Mouse (Mus musculus): ENCODE results near the gene Fam133b. TPM values are rescaled to one million over a fixed set of nuclear protein-coding genes. Genes with fewer than 3 reads are reported as not detected.
A peak's percentile ranks its signal among the peaks of the same experiment; 100 is the strongest.
"Not testable (repeated sequence)": the region's sequence is repeated elsewhere in the genome, so short reads cannot be mapped to it uniquely, and the experiment has no call there.

Fam133b gene
- total RNA-seq, 2 experiments from 2014 or later = 98.5 to 105 TPM

DNA sequence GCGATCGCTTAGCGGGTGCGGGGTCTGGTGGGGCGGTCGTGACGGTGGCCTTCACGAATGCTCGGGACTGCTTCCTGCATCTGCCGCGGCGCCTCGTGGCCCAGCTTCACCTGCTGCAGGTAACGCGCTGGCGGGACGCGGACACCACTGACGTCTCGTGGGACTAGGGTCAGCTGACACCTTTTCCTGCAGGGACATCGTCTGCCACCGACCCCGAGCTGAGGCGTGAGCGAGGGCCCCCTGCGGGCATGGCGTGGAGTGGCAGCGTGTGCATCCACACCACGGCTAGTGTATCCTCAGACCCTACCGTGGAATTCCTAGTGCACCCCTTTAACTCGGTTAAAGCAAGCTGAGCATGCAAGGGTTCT lies 52.8 kb downstream of the Fam133b start, which contains the start of gene Rbm48:
Gene Rbm48 (minus strand): TSS at position 187 of the 368 bp plus-strand sequence.
- ATAC-seq (replicated peaks; ENCODE audit: poor library complexity) = peak; percentile 87

DNA sequence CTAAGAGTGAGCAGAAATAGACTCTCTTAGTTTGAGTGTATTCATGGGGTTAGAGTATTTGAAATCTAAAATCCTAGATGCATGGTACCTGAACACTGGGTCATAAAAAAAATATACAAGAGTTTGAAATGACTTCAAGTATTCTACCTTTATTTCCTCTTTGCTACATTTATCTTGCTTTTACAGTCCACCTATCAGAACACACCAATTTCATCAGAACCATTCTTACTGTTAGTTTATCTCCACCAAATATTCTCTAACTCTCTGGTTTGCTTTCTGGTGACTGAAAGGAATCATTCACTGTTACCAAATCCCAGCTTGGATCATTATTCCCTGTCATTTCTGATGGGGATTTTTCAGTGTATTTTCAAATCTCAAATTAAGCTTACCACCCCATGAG lies 53.5 kb downstream of the Fam133b start:
- ATAC-seq (replicated peaks; ENCODE audit: poor library complexity) = no peak

DNA sequence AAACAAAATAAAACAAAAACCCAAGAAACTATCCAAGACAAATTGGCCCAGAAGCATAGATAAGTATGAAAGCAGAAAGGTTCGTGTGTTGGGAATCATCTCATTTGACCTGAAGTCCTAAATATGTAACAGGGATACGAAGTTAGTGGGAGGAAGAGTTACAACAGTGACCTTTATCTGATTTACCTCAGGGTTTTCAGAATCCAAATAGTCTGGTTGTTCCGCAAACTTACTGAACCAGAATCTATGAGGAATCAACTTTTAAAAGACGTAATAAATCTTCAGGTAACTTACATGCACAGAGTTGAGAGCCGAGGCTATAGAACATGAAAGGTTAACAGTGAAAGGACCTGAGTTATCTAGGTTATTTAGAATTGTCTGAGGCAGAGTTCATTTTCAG lies 55.1 kb downstream of the Fam133b start:
- no peak for ATAC-seq (replicated peaks; ENCODE audit: poor library complexity)

DNA sequence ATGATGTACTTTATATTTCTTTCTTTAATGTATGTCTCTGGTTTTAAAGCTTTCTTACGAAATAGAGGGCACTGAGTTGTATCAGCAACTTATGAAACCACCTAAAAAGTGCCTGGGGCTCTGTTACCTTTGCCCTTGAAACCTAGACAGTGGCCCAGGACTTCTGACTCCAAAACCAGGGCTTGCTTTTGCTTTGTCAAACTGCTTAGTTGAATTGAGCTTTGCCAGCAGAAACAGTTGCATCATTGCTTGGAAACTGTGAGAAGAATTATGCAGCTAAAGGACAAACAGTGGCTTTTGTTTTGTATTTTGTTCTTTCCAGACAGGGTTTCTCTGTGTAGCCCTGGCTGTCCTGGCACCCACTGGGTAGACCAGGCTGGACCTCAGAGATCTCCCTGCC lies 56.7 kb downstream of the Fam133b start:
- no peak for ATAC-seq (replicated peaks; ENCODE audit: poor library complexity)

DNA sequence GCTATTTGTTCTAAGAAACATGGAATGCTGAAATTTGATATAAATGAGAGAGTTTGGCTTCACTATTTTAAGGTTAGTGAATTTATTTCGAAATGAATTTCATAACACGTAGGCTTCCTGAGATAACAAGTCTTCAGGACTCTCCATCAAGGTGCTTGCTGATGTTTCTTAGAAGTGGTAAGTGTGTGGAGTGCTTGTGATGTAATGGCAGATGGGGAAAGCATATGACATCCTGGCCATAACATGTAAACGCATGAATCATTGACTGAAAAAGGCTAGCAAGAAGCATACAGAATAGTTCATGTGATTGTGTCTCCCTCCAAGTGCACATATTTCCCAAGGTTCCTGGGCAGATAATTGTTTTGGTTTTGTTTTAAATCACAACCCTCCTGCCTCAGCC lies 57.2 kb downstream of the Fam133b start:
- ATAC-seq (replicated peaks; ENCODE audit: poor library complexity) = no peak

DNA sequence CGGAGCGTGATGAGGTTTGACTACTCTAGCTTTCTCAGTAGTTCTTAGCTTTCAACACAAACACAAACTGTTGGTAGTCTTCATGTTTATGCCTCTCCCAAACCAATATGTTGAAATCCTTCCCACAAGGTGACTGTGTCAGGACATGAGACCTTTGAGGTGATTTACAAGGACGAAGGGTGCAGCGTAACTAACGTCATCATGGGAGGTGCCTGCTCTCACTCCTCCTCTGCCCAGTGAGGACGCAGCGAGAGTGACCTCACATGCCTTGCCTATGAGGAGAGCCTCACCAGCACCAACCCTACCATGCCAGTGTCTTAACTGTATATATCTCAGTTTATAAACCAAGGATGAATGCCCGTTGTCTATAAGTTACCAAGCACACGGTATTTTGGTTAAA lies 63.5 kb downstream of the Fam133b start:
- ATAC-seq (replicated peaks; ENCODE audit: poor library complexity) = no peak

DNA sequence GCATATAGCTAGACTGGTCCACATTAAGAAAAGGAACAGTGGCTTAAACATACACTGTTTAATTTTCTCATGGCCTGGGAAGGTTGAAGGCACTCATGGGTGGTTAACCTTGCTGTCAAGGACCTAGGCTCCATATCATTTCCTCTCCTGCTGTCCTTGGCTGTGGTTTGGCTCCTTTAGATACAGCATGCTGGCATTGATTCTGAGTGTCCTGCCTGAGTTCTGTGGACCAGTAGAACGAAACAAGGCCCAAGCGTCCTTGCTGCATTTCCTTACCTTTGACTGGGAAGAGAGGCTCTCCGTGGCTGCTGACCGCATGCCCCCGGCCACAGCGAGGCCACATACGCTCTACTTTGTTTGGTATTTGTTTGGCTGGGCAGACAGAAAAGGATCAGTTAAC lies 65.6 kb downstream of the Fam133b start:
- no peak for ATAC-seq (replicated peaks; ENCODE audit: poor library complexity)

DNA sequence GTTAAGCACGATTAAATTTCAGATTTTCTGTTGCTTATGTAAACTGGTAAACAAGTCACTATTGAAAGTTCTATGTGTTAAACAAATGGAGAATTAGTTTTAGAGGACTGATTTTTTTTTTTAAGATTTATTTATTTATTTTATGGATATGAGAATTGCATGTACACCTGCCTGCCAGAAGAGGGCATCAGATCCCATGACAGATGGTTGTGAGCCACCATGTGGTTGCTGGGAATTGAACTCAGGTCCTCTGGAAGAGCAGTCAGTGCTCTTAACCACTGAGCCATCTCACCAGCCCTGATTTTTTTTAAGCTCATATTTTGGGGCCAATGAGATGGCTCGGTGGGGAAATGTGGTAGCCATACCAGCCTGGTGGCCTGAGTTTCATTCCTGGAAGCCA lies 68.2 kb downstream of the Fam133b start:
- not testable (repeated sequence) for ATAC-seq (replicated peaks; ENCODE audit: poor library complexity)

Other genes with a start within 250 kb of the Fam133b start
- gene Cdk6, start 202.3 kb upstream of the Fam133b start, total RNA-seq (2015) = 257 and 285 TPM in 2 replicates
- gene Cdk6, start 202.3 kb upstream of the Fam133b start, total RNA-seq (2017) = 138 and 227 TPM in 2 replicates
- 21.7 and 34.3 TPM in 2 replicates for gene 1700109H08Rik, start 27.7 kb downstream of the Fam133b start, total RNA-seq (2015)
- 13.2 and 14.0 TPM in 2 replicates for gene 1700109H08Rik, start 27.7 kb downstream of the Fam133b start, total RNA-seq (2017)
- 18.6 and 34.9 TPM in 2 replicates for gene Pex1, start 52.2 kb downstream of the Fam133b start, total RNA-seq (2015)
- 17.3 and 19.4 TPM in 2 replicates for gene Pex1, start 52.2 kb downstream of the Fam133b start, total RNA-seq (2017)
- 13.0 and 15.4 TPM in 2 replicates for gene Rbm48, start 52.8 kb downstream of the Fam133b start, total RNA-seq (2015)
- 27.4 and 32.4 TPM in 2 replicates for gene Rbm48, start 52.8 kb downstream of the Fam133b start, total RNA-seq (2017)
- not detected in 2 replicates for gene Tmbim7, start 107.3 kb downstream of the Fam133b start, total RNA-seq (2015)
- 0.68 TPM in 1 of 2 replicates, not detected in the other for gene Tmbim7, start 107.3 kb downstream of the Fam133b start, total RNA-seq (2017)
- 112 and 131 TPM in 2 replicates for gene Gatad1, start 113.4 kb downstream of the Fam133b start, total RNA-seq (2015)
- gene Gatad1, start 113.4 kb downstream of the Fam133b start, total RNA-seq (2017) = 179 and 200 TPM in 2 replicates